Mouse (Mus musculus) stomach, embryonic 16.5 days (tissue): ENCODE data around the gene Sfxn5. TPM values are rescaled to one million over a fixed set of nuclear protein-coding genes. Genes with fewer than 3 reads are reported as not detected.

Experiments used
- ATAC-seq: fragments of 200-750 bp; cut with Nextera tagmentation; 2 replicates; pipeline ENCODE4 v1.8.0; 2017; ENCODE audit warnings: moderate number of reproducible peaks, moderate TSS enrichment; ENCODE audit not compliant: insufficient read depth, low FRiP score
- H3K27ac ChIP-seq: fragments of 300-500 bp; sonication (generic); 2 replicates; pipeline ENCODE4 v1.5.1; 2014; ENCODE audit warnings: low read length
- H3K27me3 ChIP-seq: fragments of 300-500 bp; sonication (generic); 2 replicates; pipeline ENCODE4 v1.6.1; 2014; ENCODE audit warnings: low read length, control low read depth, mixed read lengths; ENCODE audit not compliant: control insufficient read depth, insufficient read depth
- H3K36me3 ChIP-seq: fragments of 300-500 bp; sonication (generic); 2 replicates; pipeline ENCODE4 v1.6.1; 2014; ENCODE audit warnings: low read length; ENCODE audit not compliant: control insufficient read depth, insufficient read depth
- H3K4me1 ChIP-seq: fragments of 300-500 bp; sonication (generic); 2 replicates; pipeline ENCODE4 v1.6.1; 2014; ENCODE audit warnings: low read length, control low read depth, mixed read lengths; ENCODE audit not compliant: control insufficient read depth, insufficient read depth
- H3K4me2 ChIP-seq: fragments of 300-500 bp; sonication (generic); 2 replicates; pipeline ENCODE4 v1.6.1; 2014; ENCODE audit warnings: low read depth, low read length, mixed read lengths
- H3K4me3 ChIP-seq: fragments of 300-500 bp; sonication (generic); replicated peaks from 2 replicates; pipeline ENCODE4 v1.5.1; 2014; ENCODE audit warnings: mild to moderate bottlenecking, low read length
- H3K9ac ChIP-seq: fragments of 300-500 bp; sonication (generic); 2 replicates; pipeline ENCODE4 v1.6.1; 2014; ENCODE audit warnings: low read length
- H3K9me3 ChIP-seq: fragments of 300-500 bp; sonication (generic); replicated peaks from 2 replicates; pipeline ENCODE4 v1.6.1; 2016; ENCODE audit warnings: low read length, control low read depth; ENCODE audit not compliant: control insufficient read depth
- WGBS: fragments of 180-500 bp; shearing (Covaris S2); extraction: QIAGEN DNeasy Blood & Tissue Kit; methylation state at CpG from one replicate; pipeline ENCODE4 v1.1.7; 2014; 5-methylcytosine and 5-hydroxymethylcytosine counted together
- polyA plus RNA-seq: library from polyadenylated mRNA; unstranded; fragments of >200 nt; fragmentation: Nextera tagmentation; extraction: Ambion mirVana; gene quantifications from 2 replicates; pipeline ENCODE4 v1.2.1, GENCODE M21; 2015

Sfxn5 gene
- polyA plus RNA-seq, 1 experiment from 2014 or later = 11.0 TPM

GRCm38 (mm10) chr6:85374734-85375114 lies 41.5 kb upstream of the Sfxn5 start:
- Histone ChIP-seq H3K9ac (peak overlapping the region; percentile 86), H3K4me2 (peak overlapping the region; percentile 83), H3K27me3 (no peaks in the 10 kb centered on the region), H3K4me3 (peak overlapping the region; percentile 80), H3K36me3 (no peaks in the 10 kb centered on the region), H3K4me1 (peaks cover 11% of the 10 kb centered on the region; the same call in 1 of the 2 replicates), H3K9me3 (no peaks in the 10 kb centered on the region), H3K27ac (0 out of 2 replicates have a peak overlapping the region, but pooled peaks have one; percentile 34)
- under 1% methylated on average over 19 of the region's 19 CpGs for WGBS
- ATAC-seq = peak; percentile 97

GRCm38 (mm10) chr6:85373951-85374733 lies 40.9 kb upstream of the Sfxn5 start, which contains the start of gene Rab11fip5:
Rab11fip5 (minus strand) TSS chr6:85374634.
- Histone ChIP-seq H3K4me3 (peak within 1 kb of the TSS; percentile 80), H3K9ac (peak within 1 kb of the TSS; percentile 86), H3K27ac (0 out of 2 replicates have a peak within 1 kb of the TSS, but pooled peaks have one; percentile 55), H3K4me1 (peaks cover 17% of the 10 kb centered on the region), H3K9me3 (no peaks in the 10 kb centered on the region), H3K27me3 (no peaks in the 10 kb centered on the region), H3K36me3 (no peaks in the 10 kb centered on the region), H3K4me2 (peak within 1 kb of the TSS; percentile 83)
- ATAC-seq = peak; percentile 4; the same call in 1 of the 2 replicates
- 2% methylated on average over 72 of the region's 80 CpGs for WGBS

- Histone ChIP-seq H3K36me3 (no peaks in the 10 kb centered on the region), H3K9ac (peak overlapping the region; percentile 86), H3K4me1 (peaks cover 24% of the 10 kb centered on the region), H3K27me3 (no peaks in the 10 kb centered on the region), H3K27ac (no peak overlapping the region), H3K4me2 (peak overlapping the region; percentile 83), H3K9me3 (no peaks in the 10 kb centered on the region), H3K4me3 (peak overlapping the region; percentile 80)
- no peak for ATAC-seq
- WGBS = 81% methylated on average over 10 of the region's 10 CpGs
Observed at GRCm38 (mm10) chr6:85373066-85373860, 40.0 kb upstream of the Sfxn5 start.

- H3K4me1 ChIP-seq = peaks cover 24% of the 10 kb centered on the region
- ATAC-seq = no peak
- H3K4me2 ChIP-seq = peak overlapping the region; percentile 83
- H3K9me3 ChIP-seq = no peaks in the 10 kb centered on the region
- peak overlapping the region; percentile 16; the same call in 1 of the 2 replicates for H3K9ac ChIP-seq
- no peak overlapping the region for H3K27ac ChIP-seq
- H3K36me3 ChIP-seq = no peaks in the 10 kb centered on the region
- peak overlapping the region; percentile 80; the same call in 1 of the 2 replicates for H3K4me3 ChIP-seq
- WGBS = 65% methylated on average over 2 of the region's 2 CpGs
- no peaks in the 10 kb centered on the region for H3K27me3 ChIP-seq
Observed at GRCm38 (mm10) chr6:85372496-85372895, 39.3 kb upstream of the Sfxn5 start.

GRCm38 (mm10) chr6:85371859-85372405 lies 38.7 kb upstream of the Sfxn5 start:
- Histone ChIP-seq H3K36me3 (no peaks in the 10 kb centered on the region), H3K4me1 (peaks cover 25% of the 10 kb centered on the region), H3K27me3 (no peaks in the 10 kb centered on the region), H3K9me3 (no peaks in the 10 kb centered on the region), H3K4me2 (peak overlapping the region; percentile 83; the same call in 1 of the 2 replicates), H3K4me3 (no peak overlapping the region), H3K9ac (0 out of 2 replicates have a peak overlapping the region, but pooled peaks have one; percentile 16), H3K27ac (0 out of 2 replicates have a peak overlapping the region, but pooled peaks have one; percentile 5)
- no peak for ATAC-seq
- 71% methylated on average over 6 of the region's 6 CpGs for WGBS

- H3K9ac ChIP-seq = no peak overlapping the region
- peaks cover 34% of the 10 kb centered on the region for H3K4me1 ChIP-seq
- no peak for ATAC-seq
- H3K27ac ChIP-seq = no peak overlapping the region
- no peak overlapping the region for H3K4me3 ChIP-seq
- no peaks in the 10 kb centered on the region for H3K36me3 ChIP-seq
- H3K9me3 ChIP-seq = no peaks in the 10 kb centered on the region
- 89% methylated on average over 9 of the region's 9 CpGs for WGBS
- H3K27me3 ChIP-seq = no peaks in the 10 kb centered on the region
- H3K4me2 ChIP-seq = no peak overlapping the region
Observed at GRCm38 (mm10) chr6:85370666-85371430, 37.6 kb upstream of the Sfxn5 start.

- WGBS = 86% methylated on average over 5 of the region's 5 CpGs
- Histone ChIP-seq H3K27ac (no peak overlapping the region), H3K4me2 (no peak overlapping the region), H3K27me3 (no peaks in the 10 kb centered on the region), H3K9me3 (no peaks in the 10 kb centered on the region), H3K4me1 (peaks cover 32% of the 10 kb centered on the region), H3K36me3 (no peaks in the 10 kb centered on the region), H3K4me3 (no peak overlapping the region), H3K9ac (no peak overlapping the region)
- ATAC-seq = no peak
Observed at GRCm38 (mm10) chr6:85370041-85370440, 36.8 kb upstream of the Sfxn5 start.

- Histone ChIP-seq H3K4me3 (no peak overlapping the region), H3K36me3 (no peaks in the 10 kb centered on the region), H3K4me1 (peaks cover 32% of the 10 kb centered on the region), H3K27ac (peak overlapping the region; percentile 30; the same call in 1 of the 2 replicates), H3K4me2 (peak overlapping the region; percentile 9; the same call in 1 of the 2 replicates), H3K9me3 (no peaks in the 10 kb centered on the region), H3K9ac (no peak overlapping the region), H3K27me3 (no peaks in the 10 kb centered on the region)
- WGBS = 60% methylated on average over 5 of the region's 5 CpGs
- ATAC-seq = 0 out of 2 replicates have a peak, but pooled peaks have one; percentile 5
Observed at GRCm38 (mm10) chr6:85369181-85369860, 36.1 kb upstream of the Sfxn5 start.
